In the genomic region with DNA sequence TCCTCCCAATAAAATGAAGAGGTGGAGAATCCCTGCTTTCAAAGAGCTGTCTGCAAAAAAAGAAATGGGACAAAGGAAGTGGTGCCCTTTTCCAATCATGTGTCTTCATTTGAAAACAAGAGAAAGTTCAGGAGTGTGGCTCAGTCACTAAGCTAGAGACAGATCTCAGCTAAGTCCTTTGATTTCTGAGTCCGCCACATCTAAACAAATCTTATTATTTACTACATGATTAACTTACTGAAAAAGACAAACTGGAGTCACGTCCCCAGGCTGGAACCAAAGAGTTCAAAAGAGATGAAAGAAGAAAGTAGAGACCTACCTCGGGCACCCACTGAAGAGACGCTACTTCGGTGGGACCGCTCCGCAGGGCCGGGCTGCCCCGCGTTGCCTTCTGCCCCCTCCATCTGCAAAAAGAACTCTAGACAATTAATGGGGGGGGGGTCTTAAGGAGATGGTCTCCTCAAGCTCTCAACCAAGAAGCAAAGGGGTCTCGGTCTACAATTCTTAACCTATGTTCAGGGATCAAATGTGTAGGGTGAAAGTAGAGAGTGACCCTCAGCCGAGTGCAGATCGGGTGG, we compare ENCODE assay signal across 8 mouse cellular contexts. TPM values are rescaled to one million over a fixed set of nuclear protein-coding genes. Genes with fewer than 3 reads are reported as not detected.
DNase-seq lines count a peak whose midpoint lies in the region; ATAC-seq and TF ChIP-seq lines count a peak whose summit lies in the region.

No protein-coding gene starts in this region.

- 9% methylated on average over 13 of the region's 13 CpGs for WGBS in cerebellum, adult 2 months
- 2% methylated on average over 13 of the region's 13 CpGs for WGBS in thymus, adult 2 months
- WGBS in liver, embryonic 12.5 days (ENCODE audit: insufficient replicate concordance), result 7% methylated on average over 13 of the region's 13 CpGs

- no peak for TF ChIP-seq CTCF in cerebellum, adult 2 months (IDR thresholded peaks at IDR 0.05; ENCODE audit: borderline replicate concordance, insufficient read depth, low read depth, low read length)
- no peak for TF ChIP-seq CTCF in thymus, adult 2 months (IDR thresholded peaks at IDR 0.05; ENCODE audit: borderline replicate concordance, control insufficient read depth, extremely low read depth, insufficient read depth, low read length, poor library complexity)

- peak overlapping the region; percentile 87 for H3K4me2 ChIP-seq in liver, embryonic 12.5 days

- no peaks in the 10 kb centered on the region for H3K9me3 ChIP-seq in liver, embryonic 12.5 days (replicated peaks)

- no peak for ATAC-seq in cerebellum, adult (ENCODE audit: insufficient number of reproducible peaks, low FRiP score, low TSS enrichment)
- ATAC-seq in liver, embryonic 12.5 days, result no peak
- no peak for ATAC-seq in monocyte, adult 5-6 weeks (replicated peaks; ENCODE audit: insufficient number of reproducible peaks, low FRiP score, low TSS enrichment, poor library complexity, severe bottlenecking)

- H3K4me1 ChIP-seq in cerebellum, adult 2 months (ENCODE audit: control insufficient read depth, insufficient read depth, low read length), result peaks cover 12% of the 10 kb centered on the region
- peaks cover 63% of the 10 kb centered on the region for H3K4me1 ChIP-seq in thymus, adult 2 months (replicated peaks; ENCODE audit: control insufficient read depth, insufficient read depth, low read length)
- H3K4me1 ChIP-seq in liver, embryonic 12.5 days, result peaks cover 72% of the 10 kb centered on the region

- H3K27ac ChIP-seq in cerebellum, adult 2 months (ENCODE audit: insufficient read depth, low read length), result no peak overlapping the region; the same call in 1 of the 2 replicates
- H3K27ac ChIP-seq in thymus, adult 2 months (ENCODE audit: control insufficient read depth, insufficient read depth, low read length), result peak overlapping the region; percentile 57
- H3K27ac ChIP-seq in liver, embryonic 12.5 days, result peak overlapping the region; percentile 82

- no peak for TF ChIP-seq POLR2A in cerebellum, adult 2 months (IDR thresholded peaks at IDR 0.05; ENCODE audit: borderline replicate concordance, insufficient read depth, low read length)
- TF ChIP-seq POLR2A in thymus, adult 2 months (IDR thresholded peaks at IDR 0.05; ENCODE audit: control insufficient read depth, extremely low read depth, insufficient read depth, low read length, poor library complexity), result no peak

- H3K9ac ChIP-seq in liver, embryonic 12.5 days, result peak overlapping the region; percentile 88

- DNase-seq in cerebellum, adult 2 months, result no peak
- DNase-seq in thymus, adult 2 months, result no peak
- DNase-seq in thymus, postnatal 0 days (ENCODE audit: low spot score), result no peak
- no peak for DNase-seq in layer of hippocampus, adult 9-11 months
- DNase-seq in layer of hippocampus, postnatal 10 days (ENCODE audit: low spot score in 2 of 2), result no peak

- H3K4me3 ChIP-seq in cerebellum, adult 2 months (replicated peaks; ENCODE audit: insufficient read depth, low read depth, low read length), result peak overlapping the region; percentile 95
- peak overlapping the region; percentile 88 for H3K4me3 ChIP-seq in thymus, adult 2 months (ENCODE audit: control insufficient read depth, insufficient read depth, low read length)
- H3K4me3 ChIP-seq in liver, embryonic 12.5 days, result peak overlapping the region; percentile 79

- H3K36me3 ChIP-seq in thymus, adult 2 months (ENCODE audit: control insufficient read depth, insufficient read depth, low read length), result peaks cover 9% of the 10 kb centered on the region; the same call in 1 of the 2 replicates
- peaks cover 20% of the 10 kb centered on the region for H3K36me3 ChIP-seq in liver, embryonic 12.5 days

- H3K27me3 ChIP-seq in cerebellum, adult 2 months (ENCODE audit: control insufficient read depth, insufficient read depth, low read length), result no peaks in the 10 kb centered on the region
- H3K27me3 ChIP-seq in thymus, adult 2 months (ENCODE audit: control insufficient read depth, insufficient read depth, low read length), result no peaks in the 10 kb centered on the region
- H3K27me3 ChIP-seq in liver, embryonic 12.5 days (replicated peaks), result no peaks in the 10 kb centered on the region

RNA-seq across cellular contexts. Expression of a gene that starts 0.6 kb away (rescaled TPM):
- polyA plus RNA-seq in cerebellum, adult 2 months (2012; rRNA removed), result 23.4 and 28.3 TPM in 2 replicates
- 121 and 129 TPM in 2 replicates for polyA plus RNA-seq in thymus, adult 2 months (2012; rRNA removed)
- 72.4 and 75.2 TPM in 2 replicates for polyA plus RNA-seq in thymus, postnatal 0 days (2015; fragmentation: Nextera tagmentation; extraction: Ambion mirVana)
- 22.1 and 24.2 TPM in 2 replicates for polyA plus RNA-seq in liver, embryonic 12.5 days (2016; fragmentation: Nextera tagmentation; extraction: Ambion mirVana)
- total RNA-seq in monocyte, adult 5-6 weeks (2017), result 32.8 to 50.6 TPM (median 34.5 TPM) in 3 replicates
- total RNA-seq in layer of hippocampus, postnatal 10 days (2021), result 10 to 100 TPM; 10.7 to 14.8 TPM

RNA-seq across cellular contexts. Expression of a gene that starts 3.1 kb away (rescaled TPM):
- 4.3 and 5.0 TPM in 2 replicates for polyA plus RNA-seq in cerebellum, adult 2 months (2012; rRNA removed)
- polyA plus RNA-seq in thymus, adult 2 months (2012; rRNA removed), result 57.5 and 57.9 TPM in 2 replicates
- polyA plus RNA-seq in thymus, postnatal 0 days (2015; fragmentation: Nextera tagmentation; extraction: Ambion mirVana), result 11.4 and 14.6 TPM in 2 replicates
- 7.5 and 7.7 TPM in 2 replicates for polyA plus RNA-seq in liver, embryonic 12.5 days (2016; fragmentation: Nextera tagmentation; extraction: Ambion mirVana)
- total RNA-seq in monocyte, adult 5-6 weeks (2017), result 64.4 to 73.5 TPM (median 69.7 TPM) in 3 replicates
- 1 to 10 TPM; 2.1 to 3.6 TPM for total RNA-seq in layer of hippocampus, postnatal 10 days (2021)

RNA-seq across cellular contexts. Expression of a gene that starts 19.5 kb away (rescaled TPM):
- 5.1 and 5.6 TPM in 2 replicates for polyA plus RNA-seq in cerebellum, adult 2 months (2012; rRNA removed)
- 4.0 and 4.7 TPM in 2 replicates for polyA plus RNA-seq in thymus, adult 2 months (2012; rRNA removed)
- polyA plus RNA-seq in thymus, postnatal 0 days (2015; fragmentation: Nextera tagmentation; extraction: Ambion mirVana), result 3.3 and 4.1 TPM in 2 replicates
- 3.2 and 3.5 TPM in 2 replicates for polyA plus RNA-seq in liver, embryonic 12.5 days (2016; fragmentation: Nextera tagmentation; extraction: Ambion mirVana)
- total RNA-seq in monocyte, adult 5-6 weeks (2017), result 0.64 to 0.97 TPM (median 0.95 TPM) in 3 replicates
- total RNA-seq in layer of hippocampus, postnatal 10 days (2021), result 1 to 10 TPM; 4.4 to 5.5 TPM

RNA-seq across cellular contexts. Expression of a gene that starts 38.3 kb away (rescaled TPM):
- polyA plus RNA-seq in cerebellum, adult 2 months (2012; rRNA removed), result 136 and 141 TPM in 2 replicates
- polyA plus RNA-seq in thymus, adult 2 months (2012; rRNA removed), result 175 and 194 TPM in 2 replicates
- polyA plus RNA-seq in thymus, postnatal 0 days (2015; fragmentation: Nextera tagmentation; extraction: Ambion mirVana), result 104 and 116 TPM in 2 replicates
- 73.2 and 74.9 TPM in 2 replicates for polyA plus RNA-seq in liver, embryonic 12.5 days (2016; fragmentation: Nextera tagmentation; extraction: Ambion mirVana)
- 50.3 to 76.6 TPM (median 76.0 TPM) in 3 replicates for total RNA-seq in monocyte, adult 5-6 weeks (2017)
- total RNA-seq in layer of hippocampus, postnatal 10 days (2021), result 10 to 100 TPM; 76.0 to 79.9 TPM

RNA-seq across cellular contexts. Expression of a gene that starts 50.1 kb away (rescaled TPM):
- 23.8 and 25.2 TPM in 2 replicates for polyA plus RNA-seq in cerebellum, adult 2 months (2012; rRNA removed)
- polyA plus RNA-seq in thymus, adult 2 months (2012; rRNA removed), result 5.1 and 5.8 TPM in 2 replicates
- polyA plus RNA-seq in thymus, postnatal 0 days (2015; fragmentation: Nextera tagmentation; extraction: Ambion mirVana), result 5.2 and 6.7 TPM in 2 replicates
- polyA plus RNA-seq in liver, embryonic 12.5 days (2016; fragmentation: Nextera tagmentation; extraction: Ambion mirVana), result 3.4 and 3.6 TPM in 2 replicates
- total RNA-seq in monocyte, adult 5-6 weeks (2017), result 14.7 to 32.1 TPM (median 27.0 TPM) in 3 replicates
- total RNA-seq in layer of hippocampus, postnatal 10 days (2021), result 1 to 10 TPM; 5.2 to 5.7 TPM
